Mouse (Mus musculus): Measurements from ENCODE around the gene Vmp1. TPM values are rescaled to one million over a fixed set of nuclear protein-coding genes. Genes with fewer than 3 reads are reported as not detected.

Gene Vmp1
- 80.0 and 82.5 TPM in 2 replicates for polyA plus RNA-seq (2012; rRNA removed)

DNA sequence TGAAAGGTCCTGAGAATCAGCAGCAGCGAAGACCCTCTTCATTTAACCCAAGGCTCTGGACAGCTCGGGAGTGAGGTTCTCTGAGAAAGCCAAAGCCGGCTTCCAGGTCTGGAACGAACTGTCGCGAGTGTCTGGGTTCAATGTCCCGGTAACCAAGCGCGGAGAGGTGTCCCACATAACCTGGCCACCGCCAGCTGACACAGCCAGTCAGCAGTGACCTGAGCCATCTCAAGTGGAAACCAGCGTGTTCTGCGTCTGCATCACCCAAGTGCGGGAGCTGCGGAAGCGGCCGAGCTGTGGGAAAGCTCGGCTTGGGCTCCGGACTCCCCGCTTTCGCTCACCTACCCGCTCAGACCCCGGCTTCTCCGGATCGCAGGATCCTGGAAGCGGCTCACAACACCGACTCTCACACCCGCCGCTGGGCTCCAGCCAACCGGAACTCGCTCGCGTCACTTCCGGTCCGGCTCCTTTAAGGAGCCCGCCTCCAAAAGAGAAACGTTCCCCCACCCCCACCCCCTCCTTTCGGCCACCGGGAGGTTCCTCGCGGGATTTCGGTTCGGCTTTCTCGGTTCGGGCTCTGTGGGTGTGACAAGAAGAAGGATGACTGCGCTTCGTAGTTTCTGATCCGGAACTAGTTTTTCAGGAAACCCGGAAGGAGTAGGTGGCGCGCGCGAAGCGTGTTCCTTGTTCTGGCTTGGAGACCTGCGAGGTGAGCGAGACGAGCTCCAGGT, at the start of gene Vmp1, which contains the start of gene Ptrh2:
TSS of gene Vmp1 (minus strand) at position 442 of the 731 bp plus-strand sequence.
TSS of gene Ptrh2 (plus strand) at position 591 of the 731 bp plus-strand sequence.
- peak; percentile 91 to 94 for DNase-seq (ENCODE audit: extremely low spot score in 1 of 2, low spot score in 1 of 2)

DNA sequence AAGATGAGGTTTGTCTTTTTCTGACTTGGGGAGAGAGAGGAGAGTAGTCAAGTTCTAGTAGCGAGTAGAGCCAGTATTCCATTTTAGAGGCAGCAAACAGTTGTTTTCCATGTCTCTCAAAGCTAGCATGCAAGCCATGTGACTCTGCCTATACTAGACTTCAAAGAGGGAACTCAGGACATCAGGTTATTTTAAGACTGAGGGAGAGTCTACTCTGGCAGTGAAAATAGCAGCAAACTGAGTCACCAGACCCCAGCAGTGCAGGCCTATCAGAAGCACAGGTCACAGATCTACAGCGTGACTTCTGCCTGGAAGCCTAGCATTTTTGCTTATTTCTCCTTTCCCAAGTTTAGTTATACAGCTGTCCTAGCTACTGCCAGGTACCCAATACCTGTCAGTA, 47.8 kb upstream of the Vmp1 start:
- DNase-seq (ENCODE audit: extremely low spot score in 1 of 2, low spot score in 1 of 2) = peak in 1 of 2 experiments; percentile 32

DNA sequence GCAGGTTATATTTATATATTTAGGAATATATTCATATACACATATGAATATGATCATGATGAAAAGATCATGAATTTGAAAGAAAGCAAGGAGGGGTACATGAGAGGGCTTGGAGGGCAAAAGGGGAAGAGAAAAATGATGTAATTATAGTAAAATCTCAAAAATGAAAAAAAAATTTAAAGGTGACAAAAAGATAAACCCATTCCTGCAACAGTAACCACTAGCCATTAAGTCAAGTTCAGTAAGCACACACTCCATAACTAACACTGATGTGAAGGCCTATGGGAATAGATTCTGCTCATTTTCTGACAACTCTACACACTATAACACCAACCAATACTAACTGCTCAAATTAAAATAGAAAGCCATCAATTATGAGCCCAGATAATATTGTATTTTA, 42.0 kb upstream of the Vmp1 start:
- DNase-seq (ENCODE audit: extremely low spot score in 1 of 2, low spot score in 1 of 2) = no peak

DNA sequence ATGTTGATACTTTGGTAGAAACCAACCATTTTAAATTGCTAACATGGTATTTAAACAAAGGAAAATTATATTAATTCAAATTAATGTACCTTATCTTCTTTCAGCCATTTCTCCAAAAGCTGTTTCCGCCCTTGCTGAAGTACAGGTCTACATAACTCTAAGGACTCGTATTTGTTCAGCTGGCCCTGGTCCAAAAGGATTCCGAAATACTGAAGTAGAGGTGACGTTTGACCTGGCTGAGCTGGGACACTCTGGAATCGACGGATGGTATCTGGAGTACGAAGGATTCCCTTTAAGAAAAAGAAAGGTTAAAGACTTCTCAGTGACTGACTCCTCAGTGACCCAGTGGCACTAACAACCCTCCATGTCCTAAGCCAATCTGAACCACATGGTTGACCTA, 41.3 kb upstream of the Vmp1 start:
- DNase-seq (ENCODE audit: extremely low spot score in 1 of 2, low spot score in 1 of 2) = no peak

DNA sequence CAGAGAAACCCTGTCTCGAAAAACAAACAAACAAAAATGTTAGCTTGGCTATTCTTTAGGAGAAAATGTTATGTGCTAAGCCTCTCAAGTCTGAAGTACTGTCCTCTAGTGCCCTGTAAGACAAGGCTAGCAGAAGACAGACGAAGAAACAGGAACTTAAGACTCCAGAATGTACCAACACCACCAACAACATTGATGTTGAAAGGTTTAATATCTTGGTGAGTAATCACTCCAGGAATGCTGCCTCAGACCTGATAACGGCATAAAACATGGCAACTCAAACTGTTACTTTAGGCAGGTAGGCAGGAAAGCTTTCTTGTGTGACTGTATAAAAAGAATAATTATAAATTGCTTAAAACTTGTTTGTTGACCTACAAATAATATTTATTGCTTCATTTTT, 40.4 kb upstream of the Vmp1 start:
- no peak for DNase-seq (ENCODE audit: extremely low spot score in 1 of 2, low spot score in 1 of 2)

DNA sequence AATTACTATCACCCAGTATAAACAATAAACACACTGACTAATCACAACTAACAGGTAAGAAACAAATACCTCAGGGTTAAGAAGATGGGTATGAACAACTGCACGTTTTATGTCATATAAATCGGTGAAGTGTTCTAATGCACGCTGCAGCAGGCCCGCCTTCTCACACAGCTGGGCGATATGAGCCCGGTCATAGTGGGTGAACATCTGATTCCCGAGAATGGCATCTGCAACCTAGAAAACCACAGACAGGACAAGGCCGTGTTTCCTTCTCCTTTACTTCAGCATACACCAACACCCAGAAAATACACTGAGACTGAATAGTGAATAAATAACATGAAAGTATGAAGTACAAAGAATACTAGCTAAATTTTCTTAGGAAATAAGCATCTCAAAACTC, 35.8 kb upstream of the Vmp1 start:
- no peak for DNase-seq (ENCODE audit: extremely low spot score in 1 of 2, low spot score in 1 of 2)

DNA sequence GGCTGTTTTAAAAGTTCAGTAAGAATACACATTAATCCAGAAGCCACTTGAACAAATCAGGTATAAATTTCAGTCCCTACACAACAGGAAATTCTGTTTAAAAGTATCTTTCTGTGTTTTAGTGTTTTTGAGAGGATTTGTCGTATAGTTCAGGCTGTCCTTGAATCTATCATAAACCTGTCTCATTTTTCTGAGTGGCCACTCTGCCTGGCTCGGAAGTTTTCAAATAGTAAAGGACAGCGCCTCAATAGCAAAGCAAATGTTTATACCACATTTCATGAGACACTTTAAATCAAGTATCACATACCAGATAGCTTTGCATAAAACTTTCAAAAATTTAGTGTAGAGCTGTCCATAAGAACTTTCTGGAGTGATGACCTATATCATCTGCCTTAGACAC, 34.7 kb upstream of the Vmp1 start:
- no peak for DNase-seq (ENCODE audit: extremely low spot score in 1 of 2, low spot score in 1 of 2)

DNA sequence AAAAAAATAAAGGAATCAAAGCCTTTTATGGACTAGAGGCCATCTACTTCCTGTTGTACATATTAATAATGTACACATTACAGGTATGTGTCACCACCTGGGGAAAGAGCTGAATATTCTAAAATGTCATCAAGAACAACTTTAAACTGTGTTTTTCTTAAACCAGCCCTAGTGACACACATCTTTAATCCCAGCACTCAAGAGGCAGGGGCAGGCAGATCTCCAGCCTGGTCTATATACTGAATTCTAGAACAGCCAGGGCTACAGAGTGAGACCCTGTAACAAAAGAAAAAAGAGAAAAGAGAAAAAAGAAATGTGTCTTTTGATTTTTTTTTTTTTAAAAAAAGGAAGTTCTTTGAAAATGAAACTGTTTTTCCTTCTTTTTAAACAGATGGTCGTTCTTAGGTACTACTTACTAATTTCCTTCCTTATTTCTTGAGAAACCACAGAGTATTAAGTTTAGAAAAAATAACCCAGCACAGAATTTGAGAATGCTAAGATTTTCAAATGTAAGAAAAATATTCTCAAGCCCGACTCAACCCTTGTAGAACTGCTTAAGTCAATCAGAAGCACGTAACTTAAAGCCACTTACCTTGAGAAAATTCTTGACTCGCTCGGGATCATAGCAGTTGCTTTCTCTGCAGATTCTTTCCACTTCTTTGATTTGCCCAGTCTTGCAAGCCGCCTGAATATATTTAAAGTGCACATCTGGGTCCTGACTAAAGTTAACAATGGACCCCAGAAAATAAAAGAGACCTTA, 33.9 kb upstream of the Vmp1 start:
- no peak for DNase-seq (ENCODE audit: extremely low spot score in 1 of 2, low spot score in 1 of 2)

DNA sequence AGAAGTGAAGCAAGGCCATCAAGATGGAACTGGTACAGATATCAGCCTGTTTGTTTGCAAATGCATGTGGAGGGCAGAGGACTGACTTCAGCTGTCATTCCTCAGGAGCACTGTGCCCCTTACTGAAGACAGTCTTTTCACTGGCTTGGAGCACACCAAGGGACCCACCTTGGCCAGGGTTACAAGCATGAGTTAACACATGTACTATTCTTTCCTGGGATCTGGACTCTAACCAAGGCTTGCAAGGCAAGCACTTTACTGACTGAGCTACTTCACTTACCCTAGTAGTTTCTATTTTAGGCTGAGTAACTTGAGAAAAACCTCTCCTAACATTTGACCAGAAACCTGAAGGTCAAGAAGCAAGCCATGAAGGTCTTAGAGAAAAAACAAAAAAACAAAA, 31.0 kb upstream of the Vmp1 start:
- no peak for DNase-seq (ENCODE audit: extremely low spot score in 1 of 2, low spot score in 1 of 2)

DNA sequence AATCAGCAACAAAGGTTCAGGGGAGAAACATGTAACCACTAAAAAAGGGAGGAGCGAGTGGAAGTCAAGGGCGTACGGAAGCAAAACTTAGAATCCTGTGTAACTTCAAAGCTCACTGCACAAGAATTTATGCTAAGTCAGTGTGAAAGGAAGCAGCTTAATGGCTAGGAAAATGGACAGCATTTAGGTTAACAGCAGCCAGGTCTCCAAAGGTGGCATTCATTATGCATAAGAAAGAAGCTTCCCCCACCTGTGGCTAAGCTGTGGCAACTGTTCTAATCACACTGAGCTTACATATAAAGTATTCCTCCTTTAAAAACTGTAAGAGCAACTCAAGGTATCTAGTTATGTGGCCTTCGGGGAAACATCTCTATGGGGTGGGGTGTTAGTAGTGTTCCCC, 17.5 kb upstream of the Vmp1 start:
- DNase-seq (ENCODE audit: extremely low spot score in 1 of 2, low spot score in 1 of 2) = no peak

DNA sequence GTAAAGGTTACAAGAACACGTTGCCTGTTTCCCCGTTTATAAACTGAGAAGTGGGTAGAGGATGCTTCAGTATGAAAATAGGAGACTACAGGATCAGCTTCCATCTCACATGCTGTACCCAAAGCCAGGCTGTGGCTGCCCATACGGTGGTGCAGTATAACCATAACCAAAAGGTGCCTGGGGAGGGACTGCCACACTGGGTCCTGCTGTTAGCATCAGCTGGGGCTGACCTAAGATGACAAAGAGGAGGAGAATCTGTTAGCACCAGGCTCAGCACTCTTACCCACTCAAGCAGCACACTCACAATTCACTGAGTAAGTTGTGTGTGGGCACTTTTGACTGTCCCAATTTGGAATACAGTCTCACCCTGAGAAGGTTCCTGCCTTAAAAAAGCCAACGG, 11.8 kb upstream of the Vmp1 start:
- no peak for DNase-seq (ENCODE audit: extremely low spot score in 1 of 2, low spot score in 1 of 2)

DNA sequence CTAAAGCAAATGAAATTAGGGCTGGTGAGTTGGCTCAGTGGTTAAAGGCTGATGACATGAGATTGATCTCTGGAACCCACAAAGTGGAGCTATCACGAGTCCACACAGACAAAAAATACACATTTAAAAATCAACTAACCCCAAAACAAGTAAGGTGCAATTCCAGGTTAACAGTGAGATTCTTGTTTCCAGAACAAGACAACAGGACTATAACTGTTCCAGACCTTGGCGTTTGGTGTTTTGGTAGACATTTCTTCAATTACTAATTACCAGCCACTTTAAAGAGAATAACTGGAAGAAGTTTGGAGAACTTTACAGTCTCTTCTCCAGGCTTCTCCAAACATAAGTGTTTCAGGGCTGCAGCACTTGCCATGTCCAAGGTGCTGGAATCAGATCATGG, 8.9 kb upstream of the Vmp1 start:
- DNase-seq (ENCODE audit: extremely low spot score in 1 of 2, low spot score in 1 of 2) = no peak

DNA sequence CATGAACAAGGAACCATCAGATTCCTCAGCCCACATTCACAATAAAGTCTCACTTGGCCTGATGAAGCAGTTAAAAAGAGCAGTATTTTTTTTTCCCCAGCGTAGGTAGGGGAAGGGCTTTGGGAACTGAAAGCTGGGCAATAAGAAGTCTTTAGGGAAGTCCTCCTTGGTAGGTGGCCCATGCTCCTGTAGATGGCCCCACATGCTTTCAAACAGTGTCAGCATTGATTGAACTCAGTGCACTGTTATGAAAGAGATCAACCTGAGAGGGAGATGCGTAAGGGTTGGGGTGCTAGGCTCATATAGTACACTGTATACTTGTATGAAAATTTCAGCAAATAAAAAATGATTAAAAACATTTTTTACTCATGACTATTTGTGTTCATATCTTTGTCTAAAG, 8.3 kb upstream of the Vmp1 start:
- DNase-seq (ENCODE audit: extremely low spot score in 1 of 2, low spot score in 1 of 2) = no peak

DNA sequence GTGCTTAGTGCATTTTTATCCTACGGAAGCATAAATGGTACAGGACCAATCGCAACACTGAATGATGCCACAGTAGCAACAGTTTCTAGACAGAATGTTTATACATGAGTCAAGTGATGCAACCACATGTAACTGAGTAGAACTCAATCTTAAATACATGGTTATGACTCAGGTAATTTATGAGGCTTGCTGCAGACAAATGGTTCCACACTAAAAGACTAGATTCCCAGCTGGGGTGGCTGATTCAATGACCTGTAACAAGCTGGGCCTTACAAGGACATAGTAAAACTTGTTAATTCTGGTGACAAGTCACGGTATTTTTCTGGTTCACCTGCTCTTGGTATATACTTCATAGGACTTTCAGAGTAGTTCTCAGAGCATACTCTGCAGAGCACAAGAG, 7.8 kb upstream of the Vmp1 start:
- DNase-seq (ENCODE audit: extremely low spot score in 1 of 2, low spot score in 1 of 2) = no peak

DNA sequence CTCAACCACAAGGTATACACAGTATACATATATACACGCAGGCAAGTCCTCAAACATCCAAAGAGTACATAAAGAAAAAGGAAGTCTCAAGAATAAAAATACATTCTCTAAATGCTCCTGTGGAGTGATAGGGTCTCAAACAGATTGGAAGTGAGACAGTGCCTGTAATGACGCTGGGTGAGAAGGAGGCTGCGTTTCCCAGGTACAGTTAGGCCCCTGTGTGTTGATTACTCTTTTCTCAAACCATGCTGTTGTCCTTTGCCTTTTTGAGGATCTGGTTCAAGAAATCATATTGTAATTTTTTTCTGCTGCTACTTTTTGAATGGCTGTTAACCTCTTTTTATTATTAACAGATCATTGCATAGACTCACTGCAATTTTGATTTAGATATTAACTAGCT, 6.7 kb upstream of the Vmp1 start:
- DNase-seq (ENCODE audit: extremely low spot score in 1 of 2, low spot score in 1 of 2) = no peak

DNA sequence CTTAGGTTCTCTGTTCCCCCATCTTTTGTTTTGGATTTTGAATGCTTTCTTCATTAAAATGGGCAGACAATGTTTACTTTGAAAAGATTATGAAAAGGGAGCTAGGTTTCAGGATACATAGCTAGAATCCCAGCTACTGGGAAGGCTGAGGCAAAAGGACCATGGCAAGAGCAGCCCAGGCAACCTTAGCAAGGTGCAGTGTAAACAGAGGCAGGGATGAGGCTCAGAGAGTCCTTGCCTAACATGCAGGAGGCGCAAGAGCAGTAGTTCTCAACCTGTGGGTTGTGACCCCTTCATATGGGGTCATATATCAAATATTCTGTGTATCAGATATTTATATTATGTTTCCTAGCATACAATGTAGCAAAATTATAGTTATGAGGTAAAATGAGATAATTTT, 1.7 kb upstream of the Vmp1 start:
- no peak for DNase-seq (ENCODE audit: extremely low spot score in 1 of 2, low spot score in 1 of 2)

DNA sequence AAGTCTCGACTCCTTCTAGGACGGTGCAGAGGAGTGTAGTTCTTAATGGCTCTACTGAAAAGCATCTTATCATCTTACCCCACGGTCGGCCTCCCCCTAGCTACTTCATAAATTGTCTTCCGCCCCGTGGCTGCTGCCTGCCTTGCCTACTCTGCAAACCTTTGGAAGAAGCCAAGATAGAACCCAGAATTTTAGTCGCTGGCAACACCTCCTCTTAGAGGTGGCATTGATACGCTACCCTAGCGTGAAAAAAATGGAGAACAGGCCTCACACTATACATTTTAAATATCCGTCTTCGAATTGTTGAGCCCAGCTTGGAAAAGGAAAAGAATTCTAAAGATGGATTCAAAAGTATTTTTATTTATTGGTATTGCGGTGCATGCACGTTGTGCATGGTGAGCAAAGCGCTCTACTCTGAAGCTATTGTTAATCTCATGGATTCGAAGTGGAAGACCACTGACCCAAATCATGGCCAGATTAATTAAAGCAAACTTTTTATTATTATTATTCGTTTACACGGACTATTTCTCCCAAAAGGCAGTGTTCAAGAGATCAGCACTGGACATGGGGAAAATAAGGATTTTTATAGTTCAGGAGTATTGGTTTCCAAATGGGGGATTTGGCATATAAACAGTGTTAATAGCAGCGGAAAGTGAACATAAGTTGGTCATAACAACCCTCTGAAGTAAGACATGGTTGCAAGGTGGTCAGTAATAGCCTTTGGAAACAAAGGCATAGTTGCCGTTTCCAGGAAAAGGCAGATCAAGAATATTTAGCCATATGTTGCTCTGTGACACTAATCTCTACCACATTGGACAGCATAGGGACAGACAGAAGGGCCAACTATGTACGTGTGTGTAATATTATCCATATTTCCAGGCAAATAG, 733 bp upstream of the Vmp1 start:
- DNase-seq (ENCODE audit: extremely low spot score in 1 of 2, low spot score in 1 of 2) = no peak

DNA sequence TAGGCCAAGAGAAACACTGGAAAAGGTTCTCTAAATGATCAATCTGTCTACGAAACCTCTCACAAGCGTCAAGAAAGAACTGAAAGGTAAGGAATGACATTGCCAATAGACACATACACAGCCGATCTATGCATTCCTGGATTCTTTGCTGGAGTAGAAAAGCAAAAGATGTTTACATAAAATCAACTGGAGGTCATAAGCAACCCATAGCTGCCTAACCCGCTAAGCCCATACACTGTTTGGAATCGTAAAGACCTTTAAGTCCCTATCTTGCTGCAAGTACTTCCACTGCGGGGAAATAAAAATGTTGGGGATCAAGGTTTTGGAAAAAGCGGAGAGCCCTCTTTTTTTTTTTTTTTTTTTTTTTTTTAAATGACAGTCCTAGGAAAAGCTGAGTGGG, 775 bp downstream of the Vmp1 start:
- no peak for DNase-seq (ENCODE audit: extremely low spot score in 1 of 2, low spot score in 1 of 2)

DNA sequence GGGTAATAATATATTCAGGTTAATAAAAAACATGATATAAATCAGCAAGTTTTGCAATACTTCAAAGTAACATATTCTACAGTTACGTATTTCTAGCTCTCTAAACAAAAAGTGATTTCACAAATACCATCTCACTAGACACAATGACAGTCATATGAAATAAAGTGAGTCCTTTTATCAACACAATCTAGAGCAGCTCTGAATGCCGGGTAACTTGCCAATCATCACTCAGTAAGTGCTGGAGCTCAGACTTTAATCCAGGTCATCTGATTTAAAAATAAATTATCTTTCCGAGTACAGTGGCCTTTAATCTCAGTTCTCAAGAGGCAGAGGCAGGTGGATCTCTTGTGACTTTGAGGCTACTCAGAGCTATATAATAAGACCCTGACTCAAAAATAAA, 2.2 kb downstream of the Vmp1 start:
- DNase-seq (ENCODE audit: extremely low spot score in 1 of 2, low spot score in 1 of 2) = no peak

DNA sequence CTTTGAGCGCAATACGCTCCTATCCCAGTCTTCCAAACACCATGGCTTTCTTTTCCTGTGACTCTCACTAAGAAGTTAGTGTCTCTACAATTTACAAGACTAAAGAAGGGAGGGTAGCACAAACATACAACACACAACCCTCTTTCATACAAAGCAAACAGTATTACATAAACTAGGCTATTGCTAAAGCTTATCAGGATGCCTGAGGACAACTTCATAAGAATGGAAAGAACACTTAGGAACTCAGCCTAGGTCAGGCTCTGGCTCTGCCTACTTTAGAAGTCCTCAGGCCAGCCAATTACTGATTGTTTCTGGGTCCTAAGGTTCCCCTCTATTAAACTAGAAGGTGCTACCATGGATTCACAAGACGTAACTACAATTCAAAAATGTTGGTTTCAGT, 2.9 kb downstream of the Vmp1 start:
- DNase-seq (ENCODE audit: extremely low spot score in 1 of 2, low spot score in 1 of 2) = no peak

DNA sequence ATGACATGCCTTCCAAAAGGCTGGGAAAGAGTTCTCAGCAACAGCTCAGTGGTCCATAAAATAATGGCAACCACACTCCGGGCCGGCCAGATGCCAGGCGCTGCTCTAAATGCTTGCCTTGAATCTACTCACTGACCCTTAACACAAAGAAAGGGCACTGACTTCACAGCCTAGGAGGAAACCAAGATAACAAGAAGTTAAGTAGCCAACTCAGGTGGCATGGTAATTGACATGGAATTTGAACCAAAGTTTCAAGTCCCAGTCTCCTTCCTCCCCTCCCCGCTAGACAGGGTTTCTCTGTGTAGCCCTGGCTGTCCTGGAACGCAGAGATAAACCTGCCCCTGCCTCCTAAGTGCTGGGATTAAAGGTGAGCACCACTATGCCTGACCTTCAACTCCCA, 4.7 kb downstream of the Vmp1 start:
- DNase-seq (ENCODE audit: extremely low spot score in 1 of 2, low spot score in 1 of 2) = no peak

All from frontal cortex, adult 2 months (tissue).